Mouse (Mus musculus): ENCODE data around the gene Rheb.

The Rheb gene

DNA sequence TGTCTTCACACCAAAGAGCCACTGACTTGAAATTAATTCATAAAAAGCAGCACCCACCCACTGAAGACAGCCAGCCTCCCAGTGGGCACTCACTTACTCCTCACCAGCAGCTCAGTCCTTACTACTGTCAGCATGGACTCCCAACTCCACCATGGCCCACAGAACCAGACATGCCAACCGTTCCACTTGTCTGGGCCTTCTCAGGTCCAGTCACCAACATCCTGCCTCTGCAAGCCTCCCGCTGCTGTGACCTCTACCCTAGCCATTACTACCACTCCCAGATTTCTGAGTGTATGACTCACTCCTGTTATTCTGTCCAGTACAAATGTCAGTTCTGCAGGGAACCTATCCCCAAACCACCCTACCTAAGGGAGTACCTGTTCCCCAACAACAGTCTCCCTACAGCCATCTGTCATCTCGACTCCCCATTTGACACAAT lies 21.0 kb downstream of the Rheb start:
- Histone ChIP-seq H3K36me3 (ENCODE audit: insufficient read depth, low read length) (peaks cover 61% of the 10 kb centered on the region), H3K9me3 (ENCODE audit: low read length) (no peaks in the 10 kb centered on the region), H3K27me3 (ENCODE audit: insufficient read depth, low read length) (no peaks in the 10 kb centered on the region), H3K4me3 (replicated peaks; ENCODE audit: low read length) (no peak overlapping the region), H3K4me1 (replicated peaks; ENCODE audit: low read depth, low read length) (peaks cover 82% of the 10 kb centered on the region)
- no peak for TF ChIP-seq CTCF (conservative IDR thresholded peaks at IDR 0.05; ENCODE audit: low read length)
- no peak for TF ChIP-seq NANOG (IDR thresholded peaks at IDR 0.05; ENCODE audit: borderline replicate concordance, low read length)
- TF ChIP-seq POU5F1 (IDR thresholded peaks at IDR 0.05; ENCODE audit: borderline replicate concordance, low read length), result no peak

- Histone ChIP-seq H3K36me3 (ENCODE audit: insufficient read depth, low read length) (peaks cover 61% of the 10 kb centered on the region), H3K4me3 (replicated peaks; ENCODE audit: low read length) (no peak overlapping the region), H3K9me3 (ENCODE audit: low read length) (no peaks in the 10 kb centered on the region), H3K4me1 (replicated peaks; ENCODE audit: low read depth, low read length) (peaks cover 74% of the 10 kb centered on the region), H3K27me3 (ENCODE audit: insufficient read depth, low read length) (no peaks in the 10 kb centered on the region)
- no peak for TF ChIP-seq POU5F1 (IDR thresholded peaks at IDR 0.05; ENCODE audit: borderline replicate concordance, low read length)
Measured at GRCm38 (mm10) chr5:24820627-24821026, 21.8 kb downstream of the Rheb start.

DNA sequence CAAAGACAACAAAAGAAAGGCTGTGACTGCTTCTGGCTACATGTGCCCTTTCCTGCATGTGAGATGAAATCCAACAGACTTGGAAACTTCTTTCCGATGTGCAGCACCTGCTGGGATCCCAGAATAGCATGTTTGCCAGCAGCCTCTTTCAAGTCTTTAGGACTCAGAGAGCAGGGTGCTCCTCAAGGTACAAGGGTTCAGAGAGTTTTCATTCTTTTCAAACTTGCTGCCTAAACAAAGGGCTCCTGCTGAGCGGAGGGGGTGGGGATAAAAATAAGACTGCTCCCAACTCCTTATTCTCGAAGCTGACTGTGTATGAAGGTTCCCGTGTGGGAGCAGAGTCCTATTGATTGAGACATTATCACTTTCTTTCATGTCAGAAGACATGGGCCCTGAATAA lies 25.2 kb downstream of the Rheb start:
- H3K36me3 ChIP-seq (ENCODE audit: insufficient read depth, low read length), result peaks cover 76% of the 10 kb centered on the region
- TF ChIP-seq NANOG (IDR thresholded peaks at IDR 0.05; ENCODE audit: borderline replicate concordance, low read length) (no peak), CTCF (conservative IDR thresholded peaks at IDR 0.05; ENCODE audit: low read length) (no peak), POU5F1 (IDR thresholded peaks at IDR 0.05; ENCODE audit: borderline replicate concordance, low read length) (no peak)
- no peaks in the 10 kb centered on the region for H3K9me3 ChIP-seq (ENCODE audit: low read length)
- no peak overlapping the region for H3K4me3 ChIP-seq (replicated peaks; ENCODE audit: low read length)
- H3K27me3 ChIP-seq (ENCODE audit: insufficient read depth, low read length), result no peaks in the 10 kb centered on the region
- H3K4me1 ChIP-seq (replicated peaks; ENCODE audit: low read depth, low read length), result peaks cover 53% of the 10 kb centered on the region

GRCm38 (mm10) chr5:24813946-24814345 lies 28.5 kb downstream of the Rheb start:
- Histone ChIP-seq H3K36me3 (ENCODE audit: insufficient read depth, low read length) (peaks cover 90% of the 10 kb centered on the region), H3K9me3 (ENCODE audit: low read length) (no peaks in the 10 kb centered on the region), H3K4me1 (replicated peaks; ENCODE audit: low read depth, low read length) (peaks cover 29% of the 10 kb centered on the region), H3K27me3 (ENCODE audit: insufficient read depth, low read length) (no peaks in the 10 kb centered on the region), H3K4me3 (replicated peaks; ENCODE audit: low read length) (no peak overlapping the region)
- no peak for TF ChIP-seq POU5F1 (IDR thresholded peaks at IDR 0.05; ENCODE audit: borderline replicate concordance, low read length)
- TF ChIP-seq NANOG (IDR thresholded peaks at IDR 0.05; ENCODE audit: borderline replicate concordance, low read length), result no peak
- TF ChIP-seq CTCF (conservative IDR thresholded peaks at IDR 0.05; ENCODE audit: low read length), result no peak

- TF ChIP-seq CTCF (conservative IDR thresholded peaks at IDR 0.05; ENCODE audit: low read length), result no peak
- TF ChIP-seq NANOG (IDR thresholded peaks at IDR 0.05; ENCODE audit: borderline replicate concordance, low read length), result no peak
- no peak for TF ChIP-seq POU5F1 (IDR thresholded peaks at IDR 0.05; ENCODE audit: borderline replicate concordance, low read length)
- no peaks in the 10 kb centered on the region for H3K9me3 ChIP-seq (ENCODE audit: low read length)
- peaks cover 94% of the 10 kb centered on the region for H3K36me3 ChIP-seq (ENCODE audit: insufficient read depth, low read length)
- no peak overlapping the region for H3K4me3 ChIP-seq (replicated peaks; ENCODE audit: low read length)
- no peaks in the 10 kb centered on the region for H3K27me3 ChIP-seq (ENCODE audit: insufficient read depth, low read length)
- peaks cover 21% of the 10 kb centered on the region for H3K4me1 ChIP-seq (replicated peaks; ENCODE audit: low read depth, low read length)
Measured at GRCm38 (mm10) chr5:24813005-24813404, 29.4 kb downstream of the Rheb start.

DNA sequence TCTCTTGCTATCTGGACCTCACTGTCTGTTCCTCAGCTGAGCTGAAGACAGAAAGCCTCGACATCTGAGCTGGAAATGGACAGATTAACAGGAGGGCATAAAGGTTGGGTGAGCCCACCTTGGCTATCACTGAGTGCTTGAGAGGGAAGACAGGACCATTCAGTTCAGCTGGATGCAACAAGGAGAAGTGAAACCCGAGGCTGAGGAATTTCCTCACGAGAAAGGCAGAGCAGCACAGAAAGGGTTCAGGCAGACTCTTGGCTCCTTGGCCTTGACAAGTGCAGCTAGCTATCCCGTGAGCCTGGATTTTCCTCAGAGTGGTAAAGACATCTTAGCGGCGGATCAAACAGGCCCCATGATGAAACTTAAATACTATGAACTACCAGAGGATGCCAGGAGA lies 37.2 kb downstream of the Rheb start:
- no peaks in the 10 kb centered on the region for H3K9me3 ChIP-seq (ENCODE audit: low read length)
- 0 out of 2 replicates have a peak, but pooled peaks cover 5% of the 10 kb centered on the region for H3K4me1 ChIP-seq (replicated peaks; ENCODE audit: low read depth, low read length)
- H3K27me3 ChIP-seq (ENCODE audit: insufficient read depth, low read length), result no peaks in the 10 kb centered on the region
- H3K4me3 ChIP-seq (replicated peaks; ENCODE audit: low read length), result no peak overlapping the region
- TF ChIP-seq POU5F1 (IDR thresholded peaks at IDR 0.05; ENCODE audit: borderline replicate concordance, low read length) (no peak), NANOG (IDR thresholded peaks at IDR 0.05; ENCODE audit: borderline replicate concordance, low read length) (no peak), CTCF (conservative IDR thresholded peaks at IDR 0.05; ENCODE audit: low read length) (no peak)
- peaks cover 84% of the 10 kb centered on the region for H3K36me3 ChIP-seq (ENCODE audit: insufficient read depth, low read length)

- H3K36me3 ChIP-seq (ENCODE audit: insufficient read depth, low read length), result peaks cover 82% of the 10 kb centered on the region
- no peak for TF ChIP-seq NANOG (IDR thresholded peaks at IDR 0.05; ENCODE audit: borderline replicate concordance, low read length)
- TF ChIP-seq POU5F1 (IDR thresholded peaks at IDR 0.05; ENCODE audit: borderline replicate concordance, low read length), result no peak
- no peak for TF ChIP-seq CTCF (conservative IDR thresholded peaks at IDR 0.05; ENCODE audit: low read length)
- H3K9me3 ChIP-seq (ENCODE audit: low read length), result no peaks in the 10 kb centered on the region
- no peak overlapping the region for H3K4me3 ChIP-seq (replicated peaks; ENCODE audit: low read length)
- H3K4me1 ChIP-seq (replicated peaks; ENCODE audit: low read depth, low read length), result 0 out of 2 replicates have a peak, but pooled peaks cover 5% of the 10 kb centered on the region
- H3K27me3 ChIP-seq (ENCODE audit: insufficient read depth, low read length), result no peaks in the 10 kb centered on the region
Measured at GRCm38 (mm10) chr5:24804661-24805060, 37.8 kb downstream of the Rheb start.

DNA sequence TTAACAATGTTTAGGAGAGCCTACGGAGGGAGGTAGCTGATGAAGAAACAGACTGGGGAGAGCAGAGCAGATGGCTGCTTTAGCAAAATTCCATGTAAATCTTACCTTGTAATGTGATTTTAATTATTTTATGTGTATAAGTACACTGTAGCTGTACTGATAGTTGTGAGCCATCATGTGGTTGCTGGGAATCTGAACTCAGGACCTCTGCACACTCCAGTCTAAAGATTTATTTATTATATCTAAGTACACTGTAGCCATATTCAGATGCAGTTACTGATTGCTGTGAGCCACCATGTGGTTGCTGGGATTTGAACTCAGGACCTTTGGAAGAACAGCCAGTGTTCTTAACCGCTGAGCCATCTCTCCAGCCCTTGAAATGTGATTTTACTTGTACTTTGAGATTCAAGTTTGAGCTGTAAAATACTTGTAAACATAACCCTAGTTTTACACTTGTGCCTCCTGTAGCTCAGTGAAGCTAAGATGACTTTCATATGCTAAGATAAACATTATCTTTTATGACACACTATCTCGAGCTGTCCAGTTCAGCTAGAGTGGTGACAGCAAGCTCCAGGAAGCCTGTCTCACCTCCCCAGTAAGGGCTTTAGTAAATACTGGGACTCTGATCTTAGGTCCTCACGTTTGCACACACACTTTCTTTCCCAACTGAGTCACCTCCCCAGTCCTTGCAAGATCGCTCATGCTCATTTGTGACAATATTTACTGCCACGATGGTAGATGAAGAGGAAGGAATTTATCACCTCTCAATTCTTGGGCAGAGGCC lies 40.4 kb downstream of the Rheb start:
- no peaks in the 10 kb centered on the region for H3K9me3 ChIP-seq (ENCODE audit: low read length)
- no peak for TF ChIP-seq NANOG (IDR thresholded peaks at IDR 0.05; ENCODE audit: borderline replicate concordance, low read length)
- TF ChIP-seq CTCF (conservative IDR thresholded peaks at IDR 0.05; ENCODE audit: low read length), result no peak
- TF ChIP-seq POU5F1 (IDR thresholded peaks at IDR 0.05; ENCODE audit: borderline replicate concordance, low read length), result no peak
- peaks cover 10% of the 10 kb centered on the region; the same call in 1 of the 2 replicates for H3K4me1 ChIP-seq (replicated peaks; ENCODE audit: low read depth, low read length)
- no peak overlapping the region for H3K4me3 ChIP-seq (replicated peaks; ENCODE audit: low read length)
- peaks cover 57% of the 10 kb centered on the region for H3K36me3 ChIP-seq (ENCODE audit: insufficient read depth, low read length)
- no peaks in the 10 kb centered on the region for H3K27me3 ChIP-seq (ENCODE audit: insufficient read depth, low read length)

- TF ChIP-seq NANOG (IDR thresholded peaks at IDR 0.05; ENCODE audit: borderline replicate concordance, low read length), result no peak
- TF ChIP-seq CTCF (conservative IDR thresholded peaks at IDR 0.05; ENCODE audit: low read length), result peak; percentile 20; the same call in 1 of the 2 replicates
- Histone ChIP-seq H3K4me3 (replicated peaks; ENCODE audit: low read length) (no peak overlapping the region), H3K9me3 (ENCODE audit: low read length) (no peaks in the 10 kb centered on the region), H3K36me3 (ENCODE audit: insufficient read depth, low read length) (peaks cover 40% of the 10 kb centered on the region), H3K27me3 (ENCODE audit: insufficient read depth, low read length) (no peaks in the 10 kb centered on the region), H3K4me1 (replicated peaks; ENCODE audit: low read depth, low read length) (peaks cover 7% of the 10 kb centered on the region; the same call in 1 of the 2 replicates)
Measured at GRCm38 (mm10) chr5:24800416-24800815, 42.0 kb downstream of the Rheb start.

Data from E14TG2a.4 (cell line).